Mouse (Mus musculus) forebrain, embryonic 16.5 days (tissue): ENCODE data around the gene Smug1. TPM values are rescaled to one million over a fixed set of nuclear protein-coding genes. Genes with fewer than 3 reads are reported as not detected.

ENCODE experiments used
- ATAC-seq: fragments of 200-750 bp; cut with Nextera tagmentation; 2 replicates; pipeline ENCODE4 v1.8.0; 2017; ENCODE audit warnings: mild to moderate bottlenecking, moderate library complexity
- H3K27ac ChIP-seq: fragments of 300-500 bp; sonication (generic); 2 replicates; pipeline ENCODE4 v1.5.1; 2014; ENCODE audit warnings: low read length, control low read depth
- H3K27me3 ChIP-seq: fragments of 300-500 bp; sonication (generic); replicated peaks from 2 replicates; pipeline ENCODE4 v1.6.1; 2014; ENCODE audit warnings: low read length; ENCODE audit not compliant: control insufficient read depth, insufficient read depth
- H3K36me3 ChIP-seq: fragments of 300-500 bp; sonication (generic); 2 replicates; pipeline ENCODE4 v1.6.1; 2014; ENCODE audit not compliant: control insufficient read depth, insufficient read depth
- H3K4me1 ChIP-seq: fragments of 300-500 bp; sonication (generic); replicated peaks from 2 replicates; pipeline ENCODE4 v1.6.1; 2014; ENCODE audit warnings: low read length; ENCODE audit not compliant: control insufficient read depth, insufficient read depth
- H3K4me2 ChIP-seq: fragments of 300-500 bp; sonication (generic); 2 replicates; pipeline ENCODE4 v1.6.1; 2014; ENCODE audit warnings: mild to moderate bottlenecking, low read length, control low read depth
- H3K4me3 ChIP-seq: fragments of 300-500 bp; sonication (generic); replicated peaks from 2 replicates; pipeline ENCODE4 v1.5.1; 2014; ENCODE audit warnings: mild to moderate bottlenecking, low read length, control low read depth
- H3K9ac ChIP-seq: fragments of 300-500 bp; sonication (generic); replicated peaks from 2 replicates; pipeline ENCODE4 v1.6.1; 2014; ENCODE audit warnings: low read depth, low read length, control low read depth
- H3K9me3 ChIP-seq: fragments of 300-500 bp; sonication (generic); 2 replicates; pipeline ENCODE4 v1.6.1; 2016; ENCODE audit warnings: low read length; ENCODE audit not compliant: control insufficient read depth
- WGBS: fragments of 180-500 bp; shearing (Covaris S2); extraction: QIAGEN DNeasy Blood & Tissue Kit; methylation state at CpG from one replicate; pipeline ENCODE4 v1.1.7; 2014; 5-methylcytosine and 5-hydroxymethylcytosine counted together
- polyA plus RNA-seq: library from polyadenylated mRNA; unstranded; fragments of >200 nt; fragmentation: Nextera tagmentation; extraction: Ambion mirVana; gene quantifications from 2 replicates; pipeline ENCODE4 v1.2.1, GENCODE M21; 2015

The Smug1 gene
- polyA plus RNA-seq, 1 experiment from 2014 or later: 28.0 TPM

DNA sequence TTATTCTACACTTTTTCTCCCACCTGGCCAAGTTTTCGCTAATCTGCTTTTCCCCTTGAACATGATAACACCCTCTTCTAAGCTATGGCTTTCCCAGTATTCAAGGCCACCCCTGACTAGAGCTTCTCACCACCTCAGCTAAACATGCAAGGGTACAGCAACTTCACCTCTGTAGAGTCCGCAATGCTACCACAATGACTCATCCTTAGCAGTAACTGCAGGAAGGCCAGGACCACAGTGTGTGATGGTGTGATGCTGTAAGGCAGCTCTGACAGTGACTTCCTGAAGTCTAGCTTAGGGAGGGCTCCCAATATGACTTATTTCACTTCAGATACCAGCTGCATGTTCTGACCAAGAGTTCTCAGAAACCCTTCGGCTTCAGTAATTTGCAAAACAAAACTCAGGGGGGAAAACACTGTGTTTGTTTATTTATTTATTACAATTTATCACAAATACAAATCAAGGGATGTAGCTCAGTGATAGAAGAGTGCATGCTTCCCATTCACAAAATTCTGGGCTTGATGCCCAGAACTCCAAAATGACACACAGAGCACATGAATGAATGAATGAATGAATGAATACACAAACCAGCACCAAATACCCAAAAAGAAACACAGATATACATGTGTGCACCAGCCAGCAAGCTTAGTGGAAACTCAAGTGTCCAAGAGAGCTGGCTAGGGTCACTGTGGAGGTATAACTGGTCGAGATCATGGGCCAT lies 13.8 kb downstream of the Smug1 start:
- Histone ChIP-seq H3K27me3 (no peaks in the 10 kb centered on the region), H3K27ac (no peak overlapping the region), H3K36me3 (no peaks in the 10 kb centered on the region; the same call in 1 of the 2 replicates), H3K9me3 (no peaks in the 10 kb centered on the region), H3K4me1 (peaks cover under 1% of the 10 kb centered on the region), H3K9ac (no peak overlapping the region), H3K4me3 (no peak overlapping the region), H3K4me2 (no peak overlapping the region)
- WGBS: 76% methylated on average over 4 of the region's 4 CpGs
- ATAC-seq: no peak

DNA sequence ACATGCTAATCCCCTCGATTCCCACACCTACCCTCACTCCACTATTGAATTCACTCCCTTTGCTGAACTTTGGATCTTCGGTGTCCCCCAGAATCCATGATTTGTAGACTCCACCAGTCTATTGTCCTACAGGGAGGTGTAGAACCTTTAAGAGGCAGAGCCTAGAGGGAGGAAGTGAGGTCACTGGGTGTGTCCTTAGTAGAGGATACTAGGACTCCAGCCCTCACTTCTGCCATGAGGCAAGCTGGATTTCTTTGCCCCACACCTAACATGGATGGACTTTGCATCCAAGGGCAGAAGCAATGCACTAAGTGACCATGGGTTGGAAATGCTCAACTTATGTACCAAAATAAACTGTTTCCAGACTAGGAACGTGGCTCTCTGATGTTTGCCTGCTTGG lies 14.5 kb downstream of the Smug1 start:
- Histone ChIP-seq H3K9me3 (no peaks in the 10 kb centered on the region), H3K4me2 (no peak overlapping the region), H3K9ac (no peak overlapping the region), H3K27ac (no peak overlapping the region), H3K4me3 (no peak overlapping the region), H3K27me3 (no peaks in the 10 kb centered on the region), H3K36me3 (no peaks in the 10 kb centered on the region; the same call in 1 of the 2 replicates), H3K4me1 (peaks cover 8% of the 10 kb centered on the region)
- WGBS: 85% methylated on average over 3 of the region's 3 CpGs
- no peak for ATAC-seq

DNA sequence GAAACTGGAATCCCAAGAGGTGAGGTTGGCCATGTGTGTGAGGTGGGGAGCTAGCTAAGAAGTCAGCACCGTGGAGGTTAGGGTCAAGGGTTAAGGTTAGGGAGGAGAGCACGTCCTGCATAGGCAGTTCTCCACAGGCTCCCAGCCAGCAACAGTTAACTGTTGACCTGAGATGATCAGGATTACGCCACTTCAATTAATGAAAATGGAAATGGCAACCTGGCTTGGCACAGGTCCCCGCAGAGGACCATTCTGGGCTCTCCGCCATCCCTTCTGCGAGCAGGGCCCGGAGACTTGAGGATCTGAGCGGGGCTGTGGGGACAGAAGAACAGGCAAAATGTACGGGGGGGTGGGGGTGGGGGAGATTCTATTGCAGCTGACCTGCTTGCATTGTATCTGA lies 19.1 kb downstream of the Smug1 start:
- Histone ChIP-seq H3K27ac (no peak overlapping the region; the same call in 1 of the 2 replicates), H3K9ac (no peak overlapping the region), H3K4me2 (no peak overlapping the region), H3K27me3 (peaks cover 17% of the 10 kb centered on the region), H3K9me3 (no peaks in the 10 kb centered on the region), H3K4me1 (peaks cover 23% of the 10 kb centered on the region), H3K36me3 (no peaks in the 10 kb centered on the region), H3K4me3 (no peak overlapping the region)
- 19% methylated on average over 9 of the region's 9 CpGs for WGBS
- 0 out of 2 replicates have a peak, but pooled peaks have one; percentile 27 for ATAC-seq

DNA sequence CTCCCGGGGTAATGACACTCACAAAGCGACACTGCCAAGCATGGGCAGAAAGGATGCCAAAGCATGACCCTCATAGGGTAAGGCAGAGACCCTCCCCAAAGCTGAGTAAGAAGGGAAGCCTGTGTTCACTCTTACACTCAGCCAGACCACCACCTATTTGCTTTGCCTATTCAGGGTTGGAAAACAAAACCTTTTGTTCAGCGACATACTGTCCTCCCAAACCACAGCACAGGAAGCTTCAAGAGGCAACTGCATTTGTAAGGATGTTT lies 19.5 kb downstream of the Smug1 start:
- H3K27me3 ChIP-seq: peaks cover 17% of the 10 kb centered on the region
- H3K27ac ChIP-seq: peak overlapping the region; percentile 55
- H3K36me3 ChIP-seq: no peaks in the 10 kb centered on the region
- peak; percentile 17; the same call in 1 of the 2 replicates for ATAC-seq
- peak overlapping the region; percentile 72; the same call in 1 of the 2 replicates for H3K9ac ChIP-seq
- WGBS: 11% methylated on average over 3 of the region's 3 CpGs
- peaks cover 23% of the 10 kb centered on the region for H3K4me1 ChIP-seq
- no peaks in the 10 kb centered on the region for H3K9me3 ChIP-seq
- H3K4me2 ChIP-seq: peak overlapping the region; percentile 90
- peak overlapping the region; percentile 49; the same call in 1 of the 2 replicates for H3K4me3 ChIP-seq

DNA sequence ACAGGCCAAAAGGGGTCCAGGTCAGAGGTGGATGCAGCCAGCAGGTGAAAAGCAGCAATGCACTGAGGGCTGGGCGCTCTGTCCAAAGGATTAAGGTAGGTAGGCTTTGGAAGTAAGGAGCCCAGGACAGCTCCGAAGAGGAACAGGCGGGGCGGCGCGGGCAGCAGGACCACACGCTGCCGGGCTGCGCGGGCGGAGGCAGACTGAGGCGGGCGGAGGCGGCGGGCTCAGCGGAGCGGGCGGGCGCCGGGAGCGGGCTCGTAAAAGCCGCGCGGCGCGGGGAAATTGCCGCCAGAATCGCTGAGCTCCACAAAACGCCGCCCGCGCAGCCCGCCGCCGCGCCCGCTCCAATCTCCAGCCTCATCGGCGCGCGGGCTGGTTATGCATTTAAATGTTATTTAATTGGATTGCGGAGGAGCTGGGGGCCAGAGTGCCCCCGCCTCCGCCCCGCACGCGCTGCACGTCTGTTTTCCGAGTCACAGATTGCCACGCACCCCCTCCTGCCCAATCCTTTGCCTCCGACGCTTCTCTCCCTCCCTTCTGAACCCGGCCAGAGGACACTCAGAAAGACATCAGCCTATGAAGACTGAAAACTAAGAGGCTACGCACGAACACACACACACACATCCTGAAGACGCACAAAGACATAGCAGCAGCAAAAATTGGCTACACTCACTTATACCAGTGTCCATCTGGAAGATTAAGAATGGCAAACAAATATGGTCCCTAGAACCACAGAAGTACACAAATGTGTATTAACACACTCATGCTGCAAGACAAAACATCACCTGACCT lies 20.1 kb downstream of the Smug1 start:
- H3K27me3 ChIP-seq: peaks cover 17% of the 10 kb centered on the region
- H3K4me2 ChIP-seq: peak overlapping the region; percentile 90
- H3K9me3 ChIP-seq: no peaks in the 10 kb centered on the region

DNA sequence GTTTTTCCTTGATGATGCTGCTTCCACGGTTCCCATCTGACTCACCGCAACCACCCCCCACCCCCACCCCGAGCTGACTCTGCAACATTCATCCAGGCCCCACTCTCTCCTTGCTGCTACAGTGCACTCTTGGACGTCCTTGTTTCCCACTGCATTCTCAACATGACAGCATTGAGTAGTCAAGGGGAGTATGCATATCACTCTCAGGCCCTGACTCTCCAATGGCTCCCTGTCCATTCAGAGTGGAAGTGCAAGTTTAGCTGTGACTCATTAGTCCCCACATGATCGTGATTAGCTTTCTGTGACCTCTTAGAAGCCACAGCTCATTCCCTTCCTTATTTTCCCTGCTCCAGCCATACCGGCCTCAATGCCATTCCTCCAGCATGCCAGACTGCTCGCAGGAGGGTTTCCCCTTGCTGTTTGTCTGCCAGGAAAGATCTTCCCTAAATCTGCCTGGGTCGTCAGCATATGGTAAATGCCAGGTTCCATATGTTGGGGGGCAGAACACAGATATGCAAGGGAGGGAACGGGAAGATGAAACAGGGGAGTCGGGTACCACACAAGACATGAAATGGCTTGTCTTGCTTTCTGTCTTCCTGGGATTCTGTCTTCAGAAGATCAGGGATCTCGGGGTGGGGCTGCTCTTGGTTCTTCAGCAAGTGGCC lies 21.1 kb downstream of the Smug1 start:
- H3K4me2 ChIP-seq: no peak overlapping the region
- no peaks in the 10 kb centered on the region for H3K36me3 ChIP-seq
- H3K9ac ChIP-seq: no peak overlapping the region
- H3K4me3 ChIP-seq: no peak overlapping the region
- no peak for ATAC-seq
- peaks cover 17% of the 10 kb centered on the region for H3K27me3 ChIP-seq
- WGBS: 56% methylated on average over 11 of the region's 11 CpGs
- no peak overlapping the region for H3K27ac ChIP-seq
- H3K9me3 ChIP-seq: no peaks in the 10 kb centered on the region
- H3K4me1 ChIP-seq: peaks cover 23% of the 10 kb centered on the region

More for the DNA sequence above, 20.1 kb downstream of the Smug1 start:
- ATAC-seq: peak; percentile 78
- Histone ChIP-seq H3K27ac (peak overlapping the region; percentile 55), H3K36me3 (no peaks in the 10 kb centered on the region), H3K4me3 (peak overlapping the region; percentile 49), H3K4me1 (peaks cover 23% of the 10 kb centered on the region), H3K9ac (peak overlapping the region; percentile 72)
- WGBS: under 1% methylated on average over 57 of the region's 57 CpGs

DNA sequence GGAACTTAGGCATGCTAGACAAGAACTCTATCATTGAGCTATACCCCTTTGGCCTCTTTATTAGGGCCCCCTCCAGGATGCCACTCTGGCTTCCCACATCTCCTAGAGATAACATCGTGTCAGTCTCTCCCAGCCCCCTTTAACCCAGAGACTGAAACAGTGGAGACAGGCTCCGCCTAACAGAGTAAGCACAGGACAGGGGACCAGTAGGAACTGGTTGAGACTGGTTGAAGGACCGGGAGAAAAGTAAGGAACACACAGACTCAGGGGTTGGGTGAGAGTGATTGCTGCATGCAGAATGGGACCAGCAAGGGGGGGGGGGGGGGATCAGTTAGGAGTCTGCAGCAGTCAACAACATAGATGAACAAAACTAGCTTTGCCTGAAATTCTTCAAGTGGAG lies 22.7 kb downstream of the Smug1 start:
- H3K9me3 ChIP-seq: no peaks in the 10 kb centered on the region
- WGBS: 45% methylated on average over 3 of the region's 3 CpGs
- ATAC-seq: no peak
- peaks cover 17% of the 10 kb centered on the region for H3K27me3 ChIP-seq
- H3K4me2 ChIP-seq: no peak overlapping the region
- no peaks in the 10 kb centered on the region for H3K36me3 ChIP-seq
- H3K9ac ChIP-seq: no peak overlapping the region
- H3K4me1 ChIP-seq: peaks cover 23% of the 10 kb centered on the region
- no peak overlapping the region for H3K27ac ChIP-seq
- H3K4me3 ChIP-seq: no peak overlapping the region

DNA sequence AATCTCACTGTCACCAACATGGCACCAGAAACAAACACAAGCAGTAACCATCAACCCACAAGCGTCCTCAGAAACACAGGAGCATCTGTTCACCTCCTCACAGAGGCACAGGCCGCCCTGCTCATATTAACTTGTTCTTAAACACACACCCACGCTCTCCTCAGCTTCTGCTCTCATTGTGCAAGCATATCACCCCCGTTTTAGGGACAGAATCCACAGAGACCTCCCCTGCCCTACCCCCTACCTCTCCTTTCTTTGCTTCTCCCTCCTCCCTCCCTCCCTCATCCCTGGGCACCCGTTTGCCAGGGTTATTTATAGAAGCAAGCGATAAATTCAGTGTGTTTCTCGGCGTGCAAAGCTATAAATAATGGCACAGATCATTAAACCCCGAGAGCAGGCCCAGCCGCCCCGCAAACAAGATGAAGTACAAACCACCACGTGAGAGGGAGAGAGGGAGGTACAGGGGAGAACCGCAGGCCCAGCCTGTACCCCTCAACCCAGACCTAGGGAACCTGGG lies 31.4 kb downstream of the Smug1 start:
- Histone ChIP-seq H3K4me1 (peaks cover 15% of the 10 kb centered on the region), H3K36me3 (no peaks in the 10 kb centered on the region), H3K4me3 (no peak overlapping the region), H3K9me3 (no peaks in the 10 kb centered on the region), H3K27me3 (peaks cover 7% of the 10 kb centered on the region; the same call in 1 of the 2 replicates), H3K9ac (peak overlapping the region; percentile 28), H3K4me2 (peak overlapping the region; percentile 3; the same call in 1 of the 2 replicates), H3K27ac (peak overlapping the region; percentile 74)
- ATAC-seq: peak; percentile 49; the same call in 1 of the 2 replicates
- 15% methylated on average over 13 of the region's 13 CpGs for WGBS
